Mouse (Mus musculus) midbrain, embryonic 14.5 days (tissue): ENCODE measurements around the gene Abraxas1. TPM values are rescaled to one million over a fixed set of nuclear protein-coding genes. Genes with fewer than 3 reads are reported as not detected.

Source experiments
- ATAC-seq: fragments of 200-750 bp; cut with Nextera tagmentation; 2 replicates; pipeline ENCODE4 v1.8.0; 2017; ENCODE audit warnings: moderate number of reproducible peaks, moderate library complexity; ENCODE audit not compliant: low FRiP score, low TSS enrichment
- DNase-seq: peaks from one replicate; pipeline ENCODE4 v3.0.0-alpha.2; 2015
- H3K27ac ChIP-seq: fragments of 300-500 bp; sonication (generic); replicated peaks from 2 replicates; pipeline ENCODE4 v1.5.1; 2014; ENCODE audit warnings: mild to moderate bottlenecking, low read depth, low read length, moderate library complexity
- H3K27me3 ChIP-seq: fragments of 300-500 bp; sonication (generic); 2 replicates; pipeline ENCODE4 v1.6.1; 2014; ENCODE audit warnings: low read length, control low read depth, mixed read lengths; ENCODE audit not compliant: control insufficient read depth, insufficient read depth
- H3K36me3 ChIP-seq: fragments of 300-500 bp; sonication (generic); 2 replicates; pipeline ENCODE4 v1.6.1; 2014; ENCODE audit warnings: low read length, control low read depth; ENCODE audit not compliant: control insufficient read depth, insufficient read depth
- H3K4me1 ChIP-seq: fragments of 300-500 bp; sonication (generic); 2 replicates; pipeline ENCODE4 v1.6.1; 2014; ENCODE audit warnings: mild to moderate bottlenecking, antibody characterized with exemption, low read length, control low read depth; ENCODE audit not compliant: control insufficient read depth, insufficient read depth
- H3K4me2 ChIP-seq: fragments of 300-500 bp; sonication (generic); 2 replicates; pipeline ENCODE4 v1.6.1; 2014; ENCODE audit warnings: mild to moderate bottlenecking, low read length, moderate library complexity
- H3K4me3 ChIP-seq: fragments of 300-500 bp; sonication (generic); replicated peaks from 2 replicates; pipeline ENCODE4 v1.5.1; 2014; ENCODE audit warnings: low read depth, low read length
- H3K9ac ChIP-seq: fragments of 300-500 bp; sonication (generic); replicated peaks from 2 replicates; pipeline ENCODE4 v1.6.1; 2014; ENCODE audit warnings: mild to moderate bottlenecking, low read length, moderate library complexity
- H3K9me3 ChIP-seq: fragments of 300-500 bp; sonication (generic); 2 replicates; pipeline ENCODE4 v1.6.1; 2016; ENCODE audit warnings: low read length, control low read depth, mixed read lengths; ENCODE audit not compliant: control insufficient read depth
- WGBS: fragments of 180-500 bp; shearing (Covaris S2); extraction: QIAGEN DNeasy Blood & Tissue Kit; methylation state at CpG from one replicate; pipeline ENCODE4 v1.1.7; 2014; 5-methylcytosine and 5-hydroxymethylcytosine counted together
- polyA plus RNA-seq: library from polyadenylated mRNA; unstranded; fragments of >200 nt; fragmentation: Nextera tagmentation; extraction: Ambion mirVana; gene quantifications from 2 replicates; pipeline ENCODE4 v1.2.1, GENCODE M21; 2014

The Abraxas1 gene
- 11.1 and 16.0 TPM in 2 replicates for polyA plus RNA-seq

DNA sequence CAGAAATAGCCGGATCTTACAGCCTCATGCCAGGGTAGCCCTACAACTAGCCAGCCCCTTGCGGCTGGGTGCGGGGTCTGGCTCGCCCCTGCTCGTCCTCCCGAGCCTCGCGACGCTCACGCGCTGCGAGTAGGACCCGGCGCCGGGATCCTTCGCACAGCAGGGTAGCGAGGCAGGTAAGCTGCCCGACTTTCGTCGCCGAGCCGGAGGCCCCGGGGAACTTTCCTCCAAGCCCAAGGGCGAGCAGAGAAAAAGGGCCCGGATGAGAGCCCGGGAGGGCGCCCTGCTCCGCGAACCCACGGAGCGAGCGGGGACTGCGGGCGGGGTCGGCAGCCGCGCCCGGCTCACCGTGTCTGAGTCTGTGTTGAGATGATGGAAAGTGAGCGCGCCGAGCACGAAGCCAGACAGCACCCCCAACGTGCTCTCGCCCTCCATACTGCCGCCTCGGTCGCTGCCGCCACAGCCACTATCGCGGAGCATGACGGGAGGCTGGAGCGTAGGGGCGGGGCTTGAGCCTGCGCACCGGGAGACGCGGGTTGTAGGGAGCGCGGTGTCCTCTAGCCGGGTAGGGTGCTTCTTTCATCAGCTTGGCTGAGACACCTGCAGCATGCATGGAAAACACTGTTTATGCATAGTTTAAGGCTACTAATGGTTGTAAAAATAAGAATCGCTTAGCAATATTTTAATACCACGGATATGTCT lies at the start of gene Abraxas1:
Gene Abraxas1, minus strand, starts transcription at position 483 of the 702 bp plus-strand sequence.
- H3K4me1 ChIP-seq: 0 out of 2 replicates have a peak, but pooled peaks cover 6% of the 10 kb centered on the region
- peak; percentile 96 for ATAC-seq
- peak within 1 kb of the TSS; percentile 83 for H3K4me2 ChIP-seq
- peak within 1 kb of the TSS; percentile 82 for H3K9ac ChIP-seq
- H3K27ac ChIP-seq: peak within 1 kb of the TSS; percentile 79
- peak; percentile 94 for DNase-seq
- no peaks in the 10 kb centered on the region for H3K27me3 ChIP-seq
- no peaks in the 10 kb centered on the region for H3K9me3 ChIP-seq
- peaks cover 3% of the 10 kb centered on the region; the same call in 1 of the 2 replicates for H3K36me3 ChIP-seq
- WGBS: under 1% methylated on average over 63 of the region's 63 CpGs
- peak within 1 kb of the TSS; percentile 80 for H3K4me3 ChIP-seq

DNA sequence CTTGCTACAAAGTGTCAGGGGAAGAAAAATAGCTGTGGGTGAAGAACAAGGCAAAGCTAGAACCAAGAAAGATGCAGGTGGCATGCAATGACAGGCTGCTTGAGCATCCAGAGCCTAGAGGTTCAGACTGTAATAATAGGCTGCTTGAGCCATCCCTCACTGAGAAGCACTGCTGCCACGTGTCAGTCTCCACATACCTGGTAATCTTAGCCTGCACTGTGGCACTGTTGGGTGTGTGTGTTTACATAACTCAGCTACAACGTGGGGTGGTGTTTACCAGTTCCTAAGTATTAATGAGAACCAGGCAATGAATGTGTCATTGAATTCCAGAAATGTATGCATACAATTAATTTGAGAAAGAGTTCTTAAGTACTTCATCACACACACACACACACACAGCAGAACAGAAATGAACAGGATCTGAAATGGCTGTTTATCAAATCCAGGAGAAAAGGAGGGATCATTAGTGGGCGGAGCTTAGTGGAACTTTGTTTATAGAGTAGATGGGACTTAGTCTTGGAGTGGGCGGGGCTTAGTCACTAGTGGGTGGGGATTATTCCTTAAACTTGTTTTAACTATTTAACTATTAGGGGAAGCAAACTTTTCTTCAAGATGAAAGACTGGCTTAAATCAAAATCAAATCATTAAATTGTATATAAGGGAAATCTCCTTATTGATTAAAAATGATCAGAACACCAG lies 48.6 kb upstream of the Abraxas1 start:
- H3K27ac ChIP-seq: no peak overlapping the region
- H3K4me1 ChIP-seq: no peaks in the 10 kb centered on the region
- H3K9ac ChIP-seq: no peak overlapping the region
- H3K27me3 ChIP-seq: no peaks in the 10 kb centered on the region
- 73% methylated on average over 4 of the region's 4 CpGs for WGBS
- no peaks in the 10 kb centered on the region for H3K9me3 ChIP-seq
- H3K36me3 ChIP-seq: no peaks in the 10 kb centered on the region
- ATAC-seq (no peak), DNase-seq (no peak)
- H3K4me3 ChIP-seq: no peak overlapping the region
- no peak overlapping the region for H3K4me2 ChIP-seq

DNA sequence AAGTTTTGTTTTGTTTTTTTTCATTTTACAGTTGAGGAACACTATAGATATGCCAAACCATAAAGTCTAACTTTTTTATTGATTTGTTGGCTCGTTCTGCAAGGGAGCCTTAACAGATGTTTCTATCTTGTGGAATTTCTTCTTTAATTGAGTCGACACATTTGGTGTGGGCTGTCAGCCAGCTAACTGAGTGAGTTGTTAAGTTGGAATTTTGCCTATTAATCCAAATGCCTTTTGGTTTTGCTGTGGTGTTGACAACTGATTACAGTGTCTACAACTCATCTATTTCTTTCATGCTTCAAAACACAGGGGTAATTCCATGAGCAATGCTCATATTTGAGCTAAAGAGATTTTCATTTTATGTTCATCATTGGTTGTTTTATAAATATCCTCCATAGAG lies 45.4 kb upstream of the Abraxas1 start:
- H3K27ac ChIP-seq: no peak overlapping the region
- H3K27me3 ChIP-seq: no peaks in the 10 kb centered on the region
- H3K9me3 ChIP-seq: no peaks in the 10 kb centered on the region
- H3K4me2 ChIP-seq: no peak overlapping the region
- no peaks in the 10 kb centered on the region for H3K4me1 ChIP-seq
- ATAC-seq: no peak
- no peak overlapping the region for H3K4me3 ChIP-seq
- no peak overlapping the region for H3K9ac ChIP-seq
- H3K36me3 ChIP-seq: no peaks in the 10 kb centered on the region
- 77% methylated on average over 2 of the region's 2 CpGs for WGBS
- DNase-seq: no peak

- H3K4me2 ChIP-seq: no peak overlapping the region
- 90% methylated on average over 6 of the region's 6 CpGs for WGBS
- H3K4me1 ChIP-seq: no peaks in the 10 kb centered on the region
- no peaks in the 10 kb centered on the region for H3K27me3 ChIP-seq
- DNase-seq (no peak), ATAC-seq (no peak)
- H3K9me3 ChIP-seq: no peaks in the 10 kb centered on the region
- H3K4me3 ChIP-seq: no peak overlapping the region
- H3K36me3 ChIP-seq: no peaks in the 10 kb centered on the region
- H3K9ac ChIP-seq: no peak overlapping the region
- no peak overlapping the region for H3K27ac ChIP-seq
These were observed 43.7 kb upstream of the Abraxas1 start for GRCm38 (mm10) chr5:100864438-100864837.

- DNase-seq (no peak), ATAC-seq (no peak)
- no peaks in the 10 kb centered on the region for H3K4me1 ChIP-seq
- H3K4me2 ChIP-seq: no peak overlapping the region
- H3K9me3 ChIP-seq: no peaks in the 10 kb centered on the region
- H3K9ac ChIP-seq: no peak overlapping the region
- H3K36me3 ChIP-seq: no peaks in the 10 kb centered on the region
- H3K4me3 ChIP-seq: no peak overlapping the region
- 61% methylated on average over 2 of the region's 2 CpGs for WGBS
- H3K27me3 ChIP-seq: no peaks in the 10 kb centered on the region
- H3K27ac ChIP-seq: no peak overlapping the region
These were observed 42.3 kb upstream of the Abraxas1 start for GRCm38 (mm10) chr5:100863091-100863490.

- H3K9ac ChIP-seq: no peak overlapping the region
These were observed 41.0 kb upstream of the Abraxas1 start for GRCm38 (mm10) chr5:100861811-100862210.

DNA sequence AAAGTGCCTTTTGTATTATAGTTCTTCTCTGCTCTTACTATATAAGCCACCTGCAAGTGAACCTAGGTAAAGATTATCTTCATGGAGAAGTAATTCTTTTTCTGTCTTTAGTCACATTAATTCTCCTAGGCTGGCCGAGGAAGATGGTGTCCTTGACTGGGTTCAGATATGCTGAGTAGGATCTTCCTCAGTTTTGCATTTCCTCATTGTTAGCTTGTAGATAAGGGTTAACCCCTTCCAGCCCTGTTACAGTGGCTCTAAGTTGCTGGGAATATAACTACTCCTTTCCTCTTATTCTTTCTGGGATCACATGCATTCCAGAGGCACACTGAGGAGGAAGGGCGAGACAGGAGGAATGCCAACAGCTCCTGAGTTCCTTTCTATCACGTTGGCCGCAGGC lies 40.4 kb upstream of the Abraxas1 start:
- no peaks in the 10 kb centered on the region for H3K36me3 ChIP-seq
- no peaks in the 10 kb centered on the region for H3K27me3 ChIP-seq
- no peak overlapping the region for H3K27ac ChIP-seq
- ATAC-seq (no peak), DNase-seq (no peak)
- no peak overlapping the region for H3K9ac ChIP-seq
- no peak overlapping the region for H3K4me3 ChIP-seq
- 75% methylated on average over 4 of the region's 4 CpGs for WGBS
- no peaks in the 10 kb centered on the region for H3K4me1 ChIP-seq
- no peaks in the 10 kb centered on the region for H3K9me3 ChIP-seq
- no peak overlapping the region for H3K4me2 ChIP-seq

More at GRCm38 (mm10) chr5:100861811-100862210, 41.0 kb upstream of the Abraxas1 start:
- ATAC-seq: no peak
- Histone ChIP-seq H3K4me1 (no peaks in the 10 kb centered on the region), H3K9me3 (no peaks in the 10 kb centered on the region), H3K27me3 (no peaks in the 10 kb centered on the region), H3K27ac (no peak overlapping the region), H3K4me2 (no peak overlapping the region), H3K36me3 (no peaks in the 10 kb centered on the region), H3K4me3 (no peak overlapping the region)
- WGBS: 82% methylated on average over 7 of the region's 7 CpGs
- no peak for DNase-seq

GRCm38 (mm10) chr5:100860417-100861053 lies 39.8 kb upstream of the Abraxas1 start:
- Histone ChIP-seq H3K27ac (no peak overlapping the region), H3K9me3 (no peaks in the 10 kb centered on the region), H3K4me2 (no peak overlapping the region), H3K9ac (no peak overlapping the region), H3K4me3 (no peak overlapping the region), H3K4me1 (no peaks in the 10 kb centered on the region), H3K36me3 (no peaks in the 10 kb centered on the region), H3K27me3 (no peaks in the 10 kb centered on the region)
- ATAC-seq (no peak), DNase-seq (no peak)
- WGBS: 86% methylated on average over 12 of the region's 12 CpGs
